Mouse (Mus musculus) left cerebral cortex, postnatal 4 days (tissue): ENCODE measurements around the gene Dnajc27. TPM values are rescaled to one million over a fixed set of nuclear protein-coding genes. Genes with fewer than 3 reads are reported as not detected.

Source experiments
- DNase-seq: peaks from one replicate; pipeline ENCODE4 v3.0.0-alpha.2; 2022
- intact Hi-C: fragments of 180-260 bp; cut with DNase I; formaldehyde crosslinking; loops from one replicate; pipeline ENCODE4 v1.15.1; 2025
- total RNA-seq, 2 experiments: library from RNA; stranded (reverse); gene quantifications; 2 replicates each; pipeline ENCODE4 v1.2.3; 2021

The Dnajc27 gene
- total RNA-seq = 10 to 100 TPM; 35.3 to 35.9 TPM

- intact Hi-C loops = no loop called here
- peak; percentile 96 for DNase-seq
These were observed at the start of gene Dnajc27 for GRCm38 (mm10) chr12:4082132-4083001. Gene Dnajc27, plus strand, starts transcription at chr12:4082583.

GRCm38 (mm10) chr12:4036157-4036556 is 46.2 kb upstream of the Dnajc27 start:
- intact Hi-C loops = no loop called here
- no peak for DNase-seq

GRCm38 (mm10) chr12:4037511-4037910 is 44.9 kb upstream of the Dnajc27 start:
- no peak for DNase-seq
- intact Hi-C loops = no loop called here

GRCm38 (mm10) chr12:4038061-4039041 is 44.0 kb upstream of the Dnajc27 start, which contains the start of gene Efr3b:
Gene Efr3b, minus strand, starts transcription at chr12:4038915.
- peak; percentile 86 for DNase-seq
- intact Hi-C loops = no loop called here

- intact Hi-C loops = no loop called here
- no peak for DNase-seq
These were observed 43.3 kb upstream of the Dnajc27 start for GRCm38 (mm10) chr12:4039046-4039445.

GRCm38 (mm10) chr12:4042411-4042810 is 40.0 kb upstream of the Dnajc27 start:
- intact Hi-C loops = no loop called here

GRCm38 (mm10) chr12:4045992-4046391 is 36.4 kb upstream of the Dnajc27 start:
- no peak for DNase-seq
- intact Hi-C loops = no loop called here

More at GRCm38 (mm10) chr12:4042411-4042810, 40.0 kb upstream of the Dnajc27 start:
- DNase-seq = no peak

- no peak for DNase-seq
- intact Hi-C loops = no loop called here
These were observed 34.4 kb upstream of the Dnajc27 start for GRCm38 (mm10) chr12:4048031-4048430.

- intact Hi-C loops = no loop called here
- DNase-seq = no peak
These were observed 31.4 kb upstream of the Dnajc27 start for GRCm38 (mm10) chr12:4050861-4051425.

GRCm38 (mm10) chr12:4053643-4054042 is 28.7 kb upstream of the Dnajc27 start:
- no peak for DNase-seq
- intact Hi-C loops = no loop called here

- DNase-seq = no peak
These were observed 27.5 kb upstream of the Dnajc27 start for GRCm38 (mm10) chr12:4054845-4055244.

GRCm38 (mm10) chr12:4058321-4058720 is 24.1 kb upstream of the Dnajc27 start:
- DNase-seq = no peak
- intact Hi-C loops = no loop called here

More at GRCm38 (mm10) chr12:4054845-4055244, 27.5 kb upstream of the Dnajc27 start:
- intact Hi-C loops = no loop called here

- intact Hi-C loops = no loop called here
These were observed 22.7 kb upstream of the Dnajc27 start for GRCm38 (mm10) chr12:4059683-4060082.

GRCm38 (mm10) chr12:4065498-4065897 is 16.9 kb upstream of the Dnajc27 start:
- intact Hi-C loops = no loop called here
- no peak for DNase-seq

More at GRCm38 (mm10) chr12:4059683-4060082, 22.7 kb upstream of the Dnajc27 start:
- DNase-seq = no peak

- DNase-seq = no peak
- intact Hi-C loops = no loop called here
These were observed 16.4 kb upstream of the Dnajc27 start for GRCm38 (mm10) chr12:4065944-4066343.

- DNase-seq = no peak
- intact Hi-C loops = no loop called here
These were observed 15.5 kb upstream of the Dnajc27 start for GRCm38 (mm10) chr12:4066681-4067459.

- intact Hi-C loops = no loop called here
- DNase-seq = no peak
These were observed 13.8 kb upstream of the Dnajc27 start for GRCm38 (mm10) chr12:4068551-4068950.

- intact Hi-C loops = no loop called here
- DNase-seq = no peak
These were observed 10.7 kb upstream of the Dnajc27 start for GRCm38 (mm10) chr12:4071671-4072070.

- intact Hi-C loops = loop anchor here (5.0 kb wide), 1 partner anchor 148 kb away; no protein-coding TSS in a partner anchor
- no peak for DNase-seq
These were observed 7.0 kb upstream of the Dnajc27 start for GRCm38 (mm10) chr12:4075407-4075806.

GRCm38 (mm10) chr12:4076383-4076782 is 6.0 kb upstream of the Dnajc27 start:
- DNase-seq = no peak
- intact Hi-C loops = loop anchor here (5.0 kb wide), 1 partner anchor 149 kb away; no protein-coding TSS in a partner anchor
